8 mouse cellular contexts compared by ENCODE assay signal in the genomic region with DNA sequence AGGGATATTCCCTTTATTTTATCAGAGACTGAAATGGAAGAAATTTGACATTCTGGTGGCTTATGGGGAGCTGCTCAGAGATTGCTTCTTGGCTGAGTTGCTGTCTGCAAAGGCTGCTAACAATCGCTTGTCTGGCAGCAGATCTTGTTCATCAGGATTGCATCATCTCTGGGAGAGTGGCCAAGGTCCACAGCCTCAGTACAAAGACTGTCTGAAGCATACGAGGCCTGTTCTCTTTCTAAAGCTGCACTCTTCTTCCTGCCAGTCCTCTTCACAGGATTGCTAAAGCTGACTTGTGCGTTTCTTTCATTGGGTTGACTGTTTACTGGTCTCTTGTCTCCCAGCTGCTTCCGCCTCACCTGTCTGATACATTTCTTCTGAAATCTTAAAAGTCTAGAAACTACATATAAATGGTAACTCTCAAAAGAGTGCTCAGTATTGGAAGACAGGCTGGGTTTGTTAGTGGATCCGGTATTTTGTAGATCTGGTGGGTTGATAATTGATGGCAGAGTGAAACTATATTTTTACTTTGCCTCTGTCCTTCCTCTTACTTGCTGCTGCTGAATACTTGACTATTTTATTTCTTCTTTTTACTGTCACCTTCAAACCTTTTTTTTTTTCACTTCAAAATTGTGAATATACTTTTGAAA. TPM values are rescaled to one million over a fixed set of nuclear protein-coding genes. Genes with fewer than 3 reads are reported as not detected.
DNase-seq lines count a peak whose midpoint lies in the region; ATAC-seq and TF ChIP-seq lines count a peak whose summit lies in the region.

No protein-coding gene starts in this region.

- H3K79me2 ChIP-seq in liver, adult 2 months (ENCODE audit: control insufficient read depth, insufficient read depth, low read length): peaks cover 9% of the 10 kb centered on the region; the same call in 1 of the 2 replicates
- peaks cover 95% of the 10 kb centered on the region for H3K79me2 ChIP-seq in myocyte (ENCODE audit: control insufficient read depth, insufficient read depth)

- peak overlapping the region; percentile 79 for H3K27ac ChIP-seq in embryonic facial prominence, embryonic 15.5 days (replicated peaks)
- H3K27ac ChIP-seq in heart, embryonic 13.5 days (replicated peaks): peak overlapping the region; percentile 83
- H3K27ac ChIP-seq in kidney, embryonic 16.5 days (ENCODE audit: low read length): peak overlapping the region; percentile 89
- peak overlapping the region; percentile 50 for H3K27ac ChIP-seq in liver, adult 2 months (replicated peaks; ENCODE audit: insufficient read depth, low read depth, low read length)

- peaks cover 16% of the 10 kb centered on the region for H3K4me1 ChIP-seq in embryonic facial prominence, embryonic 15.5 days
- peaks cover 59% of the 10 kb centered on the region for H3K4me1 ChIP-seq in heart, embryonic 13.5 days
- H3K4me1 ChIP-seq in kidney, embryonic 16.5 days (ENCODE audit: insufficient read depth, low read length): peaks cover 19% of the 10 kb centered on the region
- H3K4me1 ChIP-seq in liver, adult 2 months (ENCODE audit: control insufficient read depth, insufficient read depth, low read length): peaks cover 21% of the 10 kb centered on the region; the same call in 1 of the 2 replicates

- no peak overlapping the region for H3K9ac ChIP-seq in embryonic facial prominence, embryonic 15.5 days
- H3K9ac ChIP-seq in heart, embryonic 13.5 days: peak overlapping the region; percentile 54
- H3K9ac ChIP-seq in kidney, embryonic 16.5 days (replicated peaks; ENCODE audit: low read length): peak overlapping the region; percentile 41
- no peak overlapping the region for H3K9ac ChIP-seq in liver, adult 2 months (ENCODE audit: low read depth, low read length)

- no peak for TF ChIP-seq CTCF in liver, adult 2 months (IDR thresholded peaks at IDR 0.05; ENCODE audit: low read depth, low read length)

- TF ChIP-seq POLR2A in liver, adult 2 months (IDR thresholded peaks at IDR 0.05; ENCODE audit: extremely low read depth, insufficient read depth, low read length): no peak
- peak; percentile 46 for TF ChIP-seq POLR2A in myocyte (IDR thresholded peaks at IDR 0.05; ENCODE audit: insufficient read length, low read depth)

- no peaks in the 10 kb centered on the region for H3K36me3 ChIP-seq in embryonic facial prominence, embryonic 15.5 days
- H3K36me3 ChIP-seq in heart, embryonic 13.5 days: peaks cover 4% of the 10 kb centered on the region
- H3K36me3 ChIP-seq in kidney, embryonic 16.5 days (ENCODE audit: insufficient read depth, low read length): 0 out of 2 replicates have a peak, but pooled peaks cover under 1% of the 10 kb centered on the region
- H3K36me3 ChIP-seq in liver, adult 2 months (ENCODE audit: control insufficient read depth, insufficient read depth, low read length): peaks cover 1% of the 10 kb centered on the region; the same call in 1 of the 2 replicates
- peaks cover under 1% of the 10 kb centered on the region for H3K36me3 ChIP-seq in myocyte (ENCODE audit: control insufficient read depth, insufficient read depth)

- no peaks in the 10 kb centered on the region for H3K27me3 ChIP-seq in embryonic facial prominence, embryonic 15.5 days
- no peaks in the 10 kb centered on the region for H3K27me3 ChIP-seq in heart, embryonic 13.5 days (replicated peaks)
- no peaks in the 10 kb centered on the region for H3K27me3 ChIP-seq in kidney, embryonic 16.5 days (ENCODE audit: insufficient read depth, low read length)
- H3K27me3 ChIP-seq in liver, adult 2 months (ENCODE audit: control insufficient read depth, insufficient read depth, low read length): no peaks in the 10 kb centered on the region
- H3K27me3 ChIP-seq in myocyte (ENCODE audit: control insufficient read depth, insufficient read depth, insufficient read length): no peaks in the 10 kb centered on the region

- H3K9me3 ChIP-seq in embryonic facial prominence, embryonic 15.5 days (replicated peaks): no peaks in the 10 kb centered on the region
- no peaks in the 10 kb centered on the region for H3K9me3 ChIP-seq in heart, embryonic 13.5 days
- no peaks in the 10 kb centered on the region for H3K9me3 ChIP-seq in kidney, embryonic 16.5 days (ENCODE audit: low read length)

- WGBS in embryonic facial prominence, embryonic 15.5 days: 21% methylated on average over 5 of the region's 5 CpGs
- 27% methylated on average over 5 of the region's 5 CpGs for WGBS in heart, embryonic 13.5 days
- WGBS in kidney, embryonic 16.5 days: 36% methylated on average over 5 of the region's 5 CpGs
- WGBS in liver, adult 2 months: 3% methylated on average over 5 of the region's 5 CpGs

- DNase-seq in thymus, postnatal 14 days: peak; percentile 13
- no peak for DNase-seq in thymus, postnatal 4 days
- DNase-seq in liver, adult 2 months (ENCODE audit: extremely low read depth, low read depth, low spot score): peak; percentile 98
- peak; percentile 37 for DNase-seq in urinary bladder, adult 2 months (ENCODE audit: low spot score)

- H3K4me2 ChIP-seq in embryonic facial prominence, embryonic 15.5 days (replicated peaks): peak overlapping the region; percentile 12; the same call in 1 of the 2 replicates
- peak overlapping the region; percentile 34 for H3K4me2 ChIP-seq in heart, embryonic 13.5 days
- peak overlapping the region; percentile 24 for H3K4me2 ChIP-seq in kidney, embryonic 16.5 days (replicated peaks; ENCODE audit: low read depth, low read length)
- peak overlapping the region; percentile 85 for H3K4me2 ChIP-seq in myocyte (ENCODE audit: low read depth)

- peak; percentile 67 for ATAC-seq in embryonic facial prominence, embryonic 15.5 days (ENCODE audit: insufficient number of reproducible peaks, low FRiP score, low TSS enrichment, low read depth)
- no peak for ATAC-seq in heart, embryonic 13.5 days (ENCODE audit: extremely low read depth, insufficient number of reproducible peaks, low FRiP score, low TSS enrichment)
- peak; percentile 95 for ATAC-seq in kidney, embryonic 16.5 days (ENCODE audit: low FRiP score, low TSS enrichment)

- no peak overlapping the region for H3K4me3 ChIP-seq in embryonic facial prominence, embryonic 15.5 days (replicated peaks)
- H3K4me3 ChIP-seq in heart, embryonic 13.5 days: no peak overlapping the region
- no peak overlapping the region for H3K4me3 ChIP-seq in kidney, embryonic 16.5 days (ENCODE audit: low read length)
- H3K4me3 ChIP-seq in liver, adult 2 months (ENCODE audit: insufficient read depth, low read depth, low read length): no peak overlapping the region
- no peak overlapping the region for H3K4me3 ChIP-seq in myocyte

- H3ac ChIP-seq in myocyte (ENCODE audit: control insufficient read depth, insufficient read length): no peak overlapping the region

TF ChIP-seq in myocyte, 11 proteins besides CTCF, POLR2A, EP300 and RAD21:
- TF ChIP-seq POLR2AphosphoS2 (IDR thresholded peaks at IDR 0.05; ENCODE audit: insufficient read length, low read depth) (peak; percentile 27), SRF (IDR thresholded peaks at IDR 0.05; ENCODE audit: control insufficient read depth, insufficient read length, low read depth) (no peak), CEBPB (IDR thresholded peaks at IDR 0.05; ENCODE audit: insufficient read depth, poor library complexity, severe bottlenecking) (peak; percentile 99)
TF ChIP-seq in myocyte: peak in this region for 2.

RNA-seq across cellular contexts. Expression of a gene that starts 22.6 kb away (rescaled TPM):
- 81.1 and 84.7 TPM in 2 replicates for polyA plus RNA-seq in embryonic facial prominence, embryonic 15.5 days (2015; fragmentation: Nextera tagmentation; extraction: Ambion mirVana)
- polyA plus RNA-seq in heart, embryonic 13.5 days (2015; fragmentation: Nextera tagmentation; extraction: Ambion mirVana): 49.5 and 55.8 TPM in 2 replicates
- 67.5 and 77.1 TPM in 2 replicates for polyA plus RNA-seq in kidney, embryonic 16.5 days (2015; fragmentation: Nextera tagmentation; extraction: Ambion mirVana)
- 28.1 and 35.4 TPM in 2 replicates for total RNA-seq in liver, adult 2 months (2014; rRNA removed)
- 8.8 and 11.8 TPM in 2 replicates for polyA plus RNA-seq in liver, adult 2 months (2012; rRNA removed)
- 21.8 TPM for polyA plus RNA-seq in myocyte (2012; fragmentation: generic; extraction: Trizol)
- 41.4 and 49.9 TPM in 2 replicates for polyA plus RNA-seq in urinary bladder, adult 2 months (2012; rRNA removed)

RNA-seq across cellular contexts. Expression of a gene that starts 53.7 kb away (rescaled TPM):
- 42.9 and 48.3 TPM in 2 replicates for polyA plus RNA-seq in embryonic facial prominence, embryonic 15.5 days (2015; fragmentation: Nextera tagmentation; extraction: Ambion mirVana)
- polyA plus RNA-seq in heart, embryonic 13.5 days (2015; fragmentation: Nextera tagmentation; extraction: Ambion mirVana): 32.2 and 34.9 TPM in 2 replicates
- polyA plus RNA-seq in kidney, embryonic 16.5 days (2015; fragmentation: Nextera tagmentation; extraction: Ambion mirVana): 50.9 and 55.1 TPM in 2 replicates
- total RNA-seq in liver, adult 2 months (2014; rRNA removed): 20.1 and 21.8 TPM in 2 replicates
- polyA plus RNA-seq in liver, adult 2 months (2012; rRNA removed): 5.3 and 6.3 TPM in 2 replicates
- 22.9 TPM for polyA plus RNA-seq in myocyte (2012; fragmentation: generic; extraction: Trizol)
- 25.3 and 27.2 TPM in 2 replicates for polyA plus RNA-seq in urinary bladder, adult 2 months (2012; rRNA removed)

Comparison
In these comparisons a context has a peak if more than half of its experiments do, and no peak if none do; other contexts are left out.
1. H3K4me2 ChIP-seq: peak in every context shown above with its lines; median percentile 85 in myocyte; 34 in heart, embryonic 13.5 days; 24 in kidney, embryonic 16.5 days; 12 in embryonic facial prominence, embryonic 15.5 days.
2. H3K9ac ChIP-seq: peak in heart, embryonic 13.5 days (single experiment) and kidney, embryonic 16.5 days (single experiment); none in embryonic facial prominence, embryonic 15.5 days (single experiment) and liver, adult 2 months (single experiment).
3. Peak in every context shown above with its lines, with median percentiles within 50 percentile points of each other: H3K27ac ChIP-seq.